Mouse (Mus musculus) limb, embryonic 11.5 days (tissue): Measurements from ENCODE around the gene Akap1. TPM values are rescaled to one million over a fixed set of nuclear protein-coding genes. Genes with fewer than 3 reads are reported as not detected.

Experiments
- ATAC-seq: fragments of 200-750 bp; cut with Nextera tagmentation; 2 replicates; pipeline ENCODE4 v1.8.0; 2017; ENCODE audit warnings: low read depth; ENCODE audit not compliant: insufficient number of reproducible peaks, low FRiP score, low TSS enrichment
- DNase-seq: peaks from one replicate; pipeline ENCODE4 v3.0.0-alpha.2; 2015; ENCODE audit warnings: low spot score
- H3K27ac ChIP-seq: fragments of 300-500 bp; sonication (generic); replicated peaks from 2 replicates; pipeline ENCODE4 v1.5.1; 2014; ENCODE audit warnings: low read depth, mild to moderate bottlenecking, low read length
- H3K27me3 ChIP-seq: fragments of 300-500 bp; sonication (generic); 2 replicates; pipeline ENCODE4 v1.6.1; 2014; ENCODE audit warnings: mild to moderate bottlenecking, low read length, mixed read lengths; ENCODE audit not compliant: control insufficient read depth, insufficient read depth
- H3K36me3 ChIP-seq: fragments of 300-500 bp; sonication (generic); 2 replicates; pipeline ENCODE4 v1.6.1; 2014; ENCODE audit warnings: mild to moderate bottlenecking, low read length, moderate library complexity, mixed read lengths; ENCODE audit not compliant: control insufficient read depth, insufficient read depth
- H3K4me1 ChIP-seq: fragments of 300-500 bp; sonication (generic); 2 replicates; pipeline ENCODE4 v1.6.1; 2014; ENCODE audit warnings: low read length, mixed read lengths; ENCODE audit not compliant: control insufficient read depth, insufficient read depth
- H3K4me2 ChIP-seq: fragments of 300-500 bp; sonication (generic); 2 replicates; pipeline ENCODE4 v1.6.1; 2014; ENCODE audit warnings: low read depth, mild to moderate bottlenecking, moderate library complexity; ENCODE audit not compliant: severe bottlenecking
- H3K4me3 ChIP-seq: fragments of 300-500 bp; sonication (generic); 2 replicates; pipeline ENCODE4 v1.5.1; 2014; ENCODE audit warnings: low read depth, low read length
- H3K9ac ChIP-seq: fragments of 300-500 bp; sonication (generic); 2 replicates; pipeline ENCODE4 v1.6.1; 2014; ENCODE audit warnings: mild to moderate bottlenecking, low read length
- H3K9me3 ChIP-seq: fragments of 300-500 bp; sonication (generic); 2 replicates; pipeline ENCODE4 v1.6.1; 2016; ENCODE audit warnings: low read length; ENCODE audit not compliant: control insufficient read depth
- WGBS: fragments of 180-500 bp; shearing (Covaris S2); extraction: QIAGEN DNeasy Blood & Tissue Kit; methylation state at CpG from one replicate; pipeline ENCODE4 v1.1.7; 2014; 5-methylcytosine and 5-hydroxymethylcytosine counted together
- polyA plus RNA-seq: library from polyadenylated mRNA; unstranded; fragments of >200 nt; fragmentation: Nextera tagmentation; extraction: Ambion mirVana; gene quantifications from 2 replicates; pipeline ENCODE4 v1.2.1, GENCODE M21; 2014

Akap1 gene
- polyA plus RNA-seq, 1 experiment from 2014 or later = 9.8 TPM

- no peak overlapping the region for H3K4me2 ChIP-seq
- no peaks in the 10 kb centered on the region for H3K9me3 ChIP-seq
- H3K4me3 ChIP-seq = no peak overlapping the region
- ATAC-seq (no peak), DNase-seq (no peak)
- no peaks in the 10 kb centered on the region for H3K36me3 ChIP-seq
- no peaks in the 10 kb centered on the region for H3K27me3 ChIP-seq
- H3K27ac ChIP-seq = no peak overlapping the region
- no peaks in the 10 kb centered on the region for H3K4me1 ChIP-seq
- no peak overlapping the region for H3K9ac ChIP-seq
- WGBS = 94% methylated on average over 5 of the region's 5 CpGs
Measured at GRCm38 (mm10) chr11:88782531-88782930, 81.9 kb downstream of the Akap1 start.

Other genes starting within 250 kb of the Akap1 start
- gene Msi2, start 146.1 kb downstream of the Akap1 start, polyA plus RNA-seq = 18.1 and 20.6 TPM in 2 replicates
- 69.8 and 75.9 TPM in 2 replicates for gene Scpep1, start 90.9 kb upstream of the Akap1 start, polyA plus RNA-seq
- gene Elobl, start 102.3 kb upstream of the Akap1 start, polyA plus RNA-seq = not detected in 2 replicates
- gene Coil, start 105.7 kb upstream of the Akap1 start, polyA plus RNA-seq = 18.4 and 20.1 TPM in 2 replicates
- 2.3 and 2.6 TPM in 2 replicates for gene Trim25, start 134.8 kb upstream of the Akap1 start, polyA plus RNA-seq
- 3.5 and 3.7 TPM in 2 replicates for gene Dgke, start 202.3 kb upstream of the Akap1 start, polyA plus RNA-seq
- not detected in 2 replicates for gene Gm525, start 209.3 kb upstream of the Akap1 start, polyA plus RNA-seq